Mouse (Mus musculus): ENCODE results near the gene R3hcc1l.

R3hcc1l gene

DNA sequence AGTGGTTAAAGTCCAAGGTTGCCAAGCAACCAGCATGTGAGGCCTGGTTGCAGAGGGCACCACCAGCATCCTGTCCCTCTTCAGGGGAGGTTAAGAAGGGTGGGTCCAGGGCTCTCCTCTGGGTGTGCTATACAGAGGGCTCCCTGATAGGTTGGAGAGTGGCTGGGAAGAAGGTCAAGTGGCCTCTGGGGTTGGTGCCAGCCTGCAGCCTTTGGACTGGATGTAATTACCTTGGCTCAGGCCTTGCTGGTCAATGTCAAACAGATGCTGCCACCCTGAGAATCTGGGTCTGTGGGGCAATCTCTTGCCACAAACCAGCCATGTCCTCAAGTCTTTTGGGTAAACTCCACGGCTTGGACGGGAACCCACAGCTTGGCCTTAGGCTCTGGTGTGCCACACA is 82.9 kb downstream of the R3hcc1l start:
- no peak for DNase-seq (ENCODE audit: low spot score)

DNA sequence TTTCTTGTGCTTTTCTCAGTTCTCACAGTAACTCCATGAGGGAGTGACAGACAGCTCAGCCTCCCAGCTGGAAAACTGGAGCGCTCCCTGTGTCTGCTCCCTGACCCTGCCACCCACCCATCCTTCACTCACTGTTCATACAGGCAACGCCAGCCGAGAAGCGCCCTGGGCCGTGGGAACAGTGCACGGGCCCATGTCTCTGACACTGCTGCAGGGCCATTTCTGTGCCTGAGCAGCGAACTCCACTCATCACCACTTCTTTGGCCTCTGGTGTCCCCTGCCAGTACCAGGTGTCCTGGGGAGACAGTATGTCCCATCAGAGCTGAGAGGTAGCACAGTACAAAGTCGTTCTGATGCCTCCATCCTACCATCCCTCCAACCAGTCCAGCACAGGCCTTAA is 83.5 kb downstream of the R3hcc1l start:
- DNase-seq (ENCODE audit: low spot score) = no peak

DNA sequence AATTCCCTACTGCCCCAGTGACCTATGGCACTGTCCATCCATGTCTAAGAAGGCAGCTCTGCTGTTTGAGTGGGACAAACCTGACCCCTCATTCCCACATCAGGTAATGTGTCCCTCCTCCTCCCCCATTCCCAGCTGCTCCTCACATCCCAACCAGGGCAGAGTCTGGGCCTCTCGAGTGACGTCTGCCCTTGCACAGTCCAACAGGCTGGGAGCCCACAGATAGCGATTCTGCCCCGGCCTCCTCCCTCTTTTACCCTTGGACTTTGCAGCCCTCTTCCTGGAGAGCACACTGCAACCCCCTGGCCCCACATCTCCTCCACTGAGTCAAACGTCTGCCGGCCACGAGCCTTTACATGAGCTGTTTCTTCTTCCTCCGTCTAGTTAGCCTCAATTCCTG is 84.0 kb downstream of the R3hcc1l start:
- DNase-seq (ENCODE audit: low spot score) = no peak

DNA sequence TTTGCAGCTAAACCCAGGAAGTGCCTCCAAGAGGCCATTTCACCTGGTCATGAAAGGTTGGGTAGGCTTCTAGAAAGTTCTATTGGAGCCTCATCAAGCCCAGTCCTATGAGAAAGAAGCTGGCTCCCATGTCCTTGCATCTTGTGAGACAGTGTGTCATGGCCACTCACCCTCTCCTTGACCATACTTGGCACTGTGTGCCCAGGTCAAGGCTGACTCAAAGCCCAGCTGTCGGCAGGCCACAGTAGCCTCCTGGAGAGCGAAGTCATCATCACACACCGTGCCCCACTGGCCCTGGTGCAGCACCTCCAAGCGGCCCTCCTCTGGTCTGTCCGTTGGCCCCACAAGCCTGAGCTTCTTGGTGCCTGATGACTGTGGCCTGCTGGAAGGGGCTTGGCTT is 89.5 kb downstream of the R3hcc1l start:
- DNase-seq (ENCODE audit: low spot score) = no peak

DNA sequence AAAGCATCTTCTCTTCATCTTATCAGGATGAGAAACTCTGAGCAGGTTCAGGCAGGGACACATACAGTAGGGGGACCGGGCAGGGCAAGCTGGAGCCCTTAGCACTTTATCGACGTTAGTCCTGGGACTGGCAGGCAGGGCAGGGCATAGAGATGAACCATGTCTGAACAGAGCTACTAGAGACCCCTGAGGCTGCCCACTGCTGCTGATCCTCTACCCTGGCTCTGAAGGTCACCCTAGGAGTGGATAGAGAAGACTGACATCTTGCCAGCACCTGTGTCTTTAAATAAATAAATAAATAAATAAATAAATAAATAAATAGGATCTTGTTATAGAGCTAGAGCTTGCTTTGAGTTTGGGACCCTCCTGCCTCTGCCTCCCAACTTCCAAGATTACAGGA is 91.2 kb downstream of the R3hcc1l start:
- no peak for DNase-seq (ENCODE audit: low spot score)

DNA sequence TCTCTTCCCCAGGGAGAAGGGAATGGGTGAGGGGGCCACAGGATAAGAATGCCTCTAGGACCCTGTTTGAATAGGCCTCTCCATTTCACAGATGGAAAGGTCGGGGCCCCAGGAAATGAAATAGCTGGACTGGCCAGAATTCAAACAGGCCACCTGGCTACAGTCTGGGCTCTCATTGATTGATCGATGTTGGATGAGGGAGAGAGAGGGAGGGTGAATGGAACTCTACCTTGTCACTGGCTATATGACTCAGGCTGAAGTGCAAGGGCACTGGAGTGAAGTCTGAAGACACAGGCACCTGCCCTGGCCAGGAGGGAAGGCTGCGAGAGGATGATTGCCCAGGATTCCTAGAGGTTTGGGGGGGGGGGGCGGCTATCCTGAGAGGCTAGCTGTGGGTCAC is 93.2 kb downstream of the R3hcc1l start:
- no peak for DNase-seq (ENCODE audit: low spot score)

DNA sequence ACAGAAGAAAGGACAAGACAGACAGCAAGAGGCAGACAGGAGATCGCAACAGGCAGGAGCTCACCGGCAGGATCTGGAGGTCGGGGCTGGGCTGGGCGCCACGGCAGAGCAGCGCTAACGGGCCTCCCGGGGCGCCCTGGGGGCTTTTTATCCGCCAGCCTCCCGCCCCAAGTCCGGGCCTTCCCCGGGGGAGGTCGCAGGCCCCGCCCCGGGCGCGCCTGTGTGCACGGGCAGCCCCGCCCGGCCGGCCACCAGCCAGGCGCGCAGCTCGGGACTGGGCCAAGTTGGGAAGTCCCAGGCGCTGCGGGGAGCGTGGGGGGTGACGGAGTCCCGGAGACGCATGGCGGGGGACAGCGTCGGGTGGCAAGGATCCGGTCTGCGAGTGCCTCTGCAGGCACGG is 94.1 kb downstream of the R3hcc1l start, which contains the start of gene Loxl4:
Loxl4 (minus strand) TSS at position 160 of the 400 bp plus-strand sequence.
- DNase-seq (ENCODE audit: low spot score) = no peak

DNA sequence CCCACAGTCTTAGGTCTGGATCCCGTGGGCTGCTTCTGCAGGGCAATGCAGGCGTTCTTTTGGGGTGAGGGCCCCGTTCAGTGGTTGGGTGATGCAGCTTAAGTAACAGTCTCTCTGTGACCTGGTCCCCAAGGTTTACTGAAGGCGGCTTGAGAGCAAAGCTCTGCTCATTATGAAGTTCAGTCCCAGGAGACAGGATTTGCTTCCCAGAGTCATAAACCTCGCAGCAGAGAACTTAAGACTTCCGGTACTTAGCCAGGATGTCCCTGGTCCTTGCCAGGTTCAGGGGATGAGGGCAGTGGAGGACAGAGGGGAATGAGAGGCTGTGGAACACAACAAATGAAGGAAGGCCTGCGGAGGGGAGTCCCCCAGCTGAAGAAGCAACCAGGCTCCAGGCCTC is 94.6 kb downstream of the R3hcc1l start:
- DNase-seq (ENCODE audit: low spot score) = no peak

DNA sequence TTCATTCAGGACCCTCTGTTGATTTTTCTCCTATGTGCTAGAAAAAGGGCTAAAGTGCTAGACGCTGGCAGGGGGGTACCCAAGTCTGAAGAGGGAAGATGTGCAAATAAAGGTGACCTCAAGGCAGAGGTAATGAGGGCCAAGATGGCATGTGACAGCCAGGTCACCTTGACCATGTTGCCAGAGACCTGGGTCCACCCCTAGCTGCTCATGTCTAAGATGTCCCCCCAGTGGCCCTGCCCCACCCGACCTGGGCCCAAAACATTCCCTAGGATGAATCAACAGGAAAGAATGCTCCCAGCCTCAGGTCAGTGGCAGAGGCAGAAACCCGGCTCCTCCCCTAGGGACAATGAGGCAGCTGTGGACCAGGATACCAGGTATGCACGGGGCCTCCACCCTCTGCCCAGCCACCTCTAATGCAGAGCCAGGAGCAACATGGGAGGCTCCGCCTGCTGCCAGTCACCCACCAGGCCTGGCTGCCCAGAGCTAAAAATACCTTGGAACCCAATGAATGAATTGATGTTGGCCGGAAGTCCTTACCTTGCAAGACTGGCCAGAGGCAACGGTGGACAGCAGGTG is 95.2 kb downstream of the R3hcc1l start:
- DNase-seq (ENCODE audit: low spot score) = no peak

DNA sequence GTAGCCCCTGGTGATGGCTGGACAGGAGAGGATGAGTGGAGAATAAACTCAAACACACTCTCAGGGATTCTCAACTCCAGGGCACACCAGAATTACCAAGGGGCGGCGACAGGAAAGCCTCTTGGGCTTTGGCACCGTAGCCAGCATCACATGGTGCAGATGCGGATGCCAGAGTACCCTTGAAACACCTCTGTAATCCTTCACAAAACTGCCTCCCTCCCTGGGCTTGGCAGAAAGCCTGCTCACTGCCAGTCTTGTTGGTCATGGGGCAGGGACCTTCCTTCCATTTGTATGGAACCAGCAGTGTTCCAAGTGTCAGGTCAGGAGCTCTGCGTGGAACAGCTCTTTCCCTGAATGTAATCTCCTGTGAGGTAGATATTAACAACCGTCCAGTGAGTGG is 109.5 kb downstream of the R3hcc1l start:
- DNase-seq (ENCODE audit: low spot score) = no peak

DNA sequence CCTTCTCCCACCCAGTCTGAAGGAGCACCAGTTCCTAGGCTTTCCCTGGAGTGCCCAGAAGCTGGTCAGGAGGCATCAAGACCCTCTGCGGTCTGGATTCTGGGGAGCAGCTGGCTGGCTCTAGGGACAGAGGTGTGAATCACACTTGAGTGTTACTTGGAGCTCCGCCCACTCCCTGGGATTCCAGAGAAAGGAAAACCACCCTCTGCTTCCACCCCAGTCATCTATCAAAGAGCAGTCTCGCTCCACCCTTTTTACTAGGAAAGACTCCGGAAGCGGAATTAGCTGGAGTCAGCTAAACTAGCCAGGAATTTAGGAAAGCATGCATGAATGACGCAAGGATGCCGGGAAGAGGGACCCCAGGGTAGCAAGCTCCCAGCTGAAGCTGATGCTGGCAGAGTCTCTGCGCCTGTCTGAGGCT is 113.0 kb downstream of the R3hcc1l start:
- no peak for DNase-seq (ENCODE audit: low spot score)

DNA sequence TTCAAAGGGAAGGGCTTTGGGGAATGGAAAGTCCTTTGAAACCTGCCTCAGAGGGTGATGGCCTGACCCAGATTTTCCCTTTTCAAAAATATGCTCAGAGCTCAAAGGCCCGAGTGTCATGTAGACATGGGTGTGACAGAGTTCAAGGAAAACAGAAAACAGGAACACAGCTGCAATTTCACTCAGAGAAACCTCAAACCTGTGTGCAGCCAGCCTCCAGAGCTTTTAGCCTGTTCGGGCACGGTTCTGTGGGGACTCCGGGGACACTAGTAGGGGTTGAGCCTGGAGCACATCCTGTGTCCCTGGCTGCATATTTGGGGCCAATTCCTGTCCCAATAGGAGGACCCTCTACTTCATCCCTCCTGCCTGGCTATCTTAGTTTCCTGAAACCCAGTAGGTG is 113.7 kb downstream of the R3hcc1l start:
- DNase-seq (ENCODE audit: low spot score) = no peak

DNA sequence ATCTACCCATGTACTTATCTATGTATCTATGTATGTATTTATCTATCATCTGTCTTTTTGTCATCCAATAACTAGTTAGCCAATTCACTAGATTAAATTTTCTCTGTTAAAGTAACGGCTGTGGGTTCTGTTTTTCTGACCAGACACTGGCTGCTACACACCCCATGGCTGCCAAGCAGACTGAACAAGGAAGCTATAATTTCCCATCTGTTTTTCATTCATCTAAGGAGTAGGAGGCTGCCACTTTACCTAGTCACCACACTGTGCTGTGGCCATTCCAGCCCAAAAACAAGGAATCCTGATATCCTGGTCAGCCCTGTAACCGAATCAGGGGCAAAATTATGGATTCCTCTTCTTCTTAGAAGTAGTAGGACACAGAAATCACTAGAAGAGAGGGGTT is 115.1 kb downstream of the R3hcc1l start:
- no peak for DNase-seq (ENCODE audit: low spot score)

DNA sequence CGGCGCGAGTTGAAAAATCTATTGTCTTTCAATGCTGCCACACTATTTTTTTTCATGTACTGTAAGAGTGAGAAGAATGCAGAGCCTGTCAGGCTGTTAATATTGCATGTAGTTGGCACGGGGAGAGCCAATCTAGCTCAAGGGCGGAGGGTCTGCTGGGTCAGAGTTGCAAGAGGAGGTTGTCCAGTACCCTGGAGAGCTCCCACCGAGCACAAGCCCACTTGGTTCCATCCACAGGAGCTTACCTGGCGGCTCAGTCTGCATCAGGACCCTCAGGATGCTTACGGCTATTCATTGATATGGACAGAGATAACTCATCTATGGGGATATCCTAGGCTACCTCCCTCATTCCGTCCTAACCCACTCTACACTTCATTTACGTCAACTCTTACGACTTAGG is 118.1 kb downstream of the R3hcc1l start:
- DNase-seq (ENCODE audit: low spot score) = no peak

DNA sequence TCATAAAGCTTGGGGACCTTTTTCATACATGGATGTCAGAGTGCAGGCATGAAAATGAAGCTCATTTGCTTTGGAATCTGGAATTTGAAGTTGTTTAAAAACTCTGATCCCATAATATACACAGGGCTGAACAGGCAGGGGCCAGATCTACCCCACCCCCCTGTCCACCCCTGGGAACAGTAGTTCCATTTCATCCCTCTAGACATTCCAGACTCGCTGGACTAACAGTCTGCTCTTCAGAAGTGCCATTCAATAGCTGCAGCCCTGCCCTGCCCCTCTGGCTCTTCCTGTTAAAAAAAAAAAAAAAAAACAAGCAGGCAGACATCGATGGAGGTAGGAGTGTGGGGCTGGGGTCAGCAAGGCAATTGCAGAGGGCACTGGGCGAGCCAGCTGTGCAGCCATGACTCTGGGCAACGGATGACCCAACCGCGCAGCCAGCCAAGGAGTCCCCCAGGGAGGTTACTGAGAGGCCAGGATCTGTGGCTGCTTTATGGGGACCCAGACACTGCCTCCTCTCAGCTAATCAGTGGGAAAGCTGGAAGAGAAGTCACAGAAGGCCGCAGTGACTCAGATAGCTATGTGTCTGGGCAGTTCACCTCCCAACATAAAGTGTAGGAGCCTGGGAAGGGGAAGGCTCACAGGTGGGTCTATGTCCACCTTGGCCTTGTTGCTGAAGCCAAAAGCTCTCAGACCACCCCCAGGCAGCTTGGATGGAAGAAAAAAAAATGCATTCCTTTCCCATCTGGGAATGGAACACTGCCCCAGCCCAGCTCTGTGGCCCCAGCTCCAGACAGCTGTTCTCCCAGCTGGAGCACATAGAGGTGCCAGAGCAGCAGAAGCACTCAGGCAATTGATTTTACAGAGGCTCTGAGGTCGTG is 120.3 kb downstream of the R3hcc1l start:
- no peak for DNase-seq (ENCODE audit: low spot score)

DNA sequence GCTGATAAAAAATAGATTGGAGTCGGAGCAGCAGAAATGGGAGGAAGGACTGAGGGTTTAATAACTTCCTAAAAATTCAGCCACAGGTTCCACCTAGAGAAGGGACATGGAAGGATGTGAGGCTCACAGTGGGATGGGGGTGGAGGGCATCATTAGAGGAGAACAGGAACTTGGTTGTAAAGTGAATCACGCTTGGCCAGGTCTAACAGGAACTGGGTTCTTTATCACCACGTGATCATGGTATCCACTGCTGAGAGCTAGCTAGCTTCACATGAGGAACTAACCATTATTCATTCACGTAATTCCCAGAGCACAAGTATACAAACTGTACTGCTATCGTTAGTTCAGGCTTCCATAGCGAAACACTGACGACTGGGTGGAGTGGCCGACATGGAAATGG is 121.0 kb downstream of the R3hcc1l start:
- no peak for DNase-seq (ENCODE audit: low spot score)

DNA sequence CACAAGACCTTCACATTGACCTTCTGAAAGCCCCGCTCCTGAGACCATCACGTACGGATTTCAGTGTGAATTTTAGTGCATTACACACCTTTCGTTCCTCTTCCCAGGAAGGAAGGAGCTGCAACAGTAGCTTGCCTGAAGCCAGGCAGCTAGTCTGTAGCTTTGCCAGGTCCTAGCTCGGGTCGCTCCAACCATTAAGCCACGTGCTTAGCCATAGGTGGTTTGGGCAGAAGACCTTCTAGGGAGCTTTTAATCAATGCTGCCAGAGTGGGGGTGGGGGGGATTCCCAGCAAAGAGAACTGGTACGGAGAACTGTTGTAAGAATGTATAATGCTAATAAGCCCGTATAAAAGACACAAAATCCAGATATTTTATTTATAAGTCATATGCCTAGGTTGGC is 121.7 kb downstream of the R3hcc1l start:
- DNase-seq (ENCODE audit: low spot score) = no peak

All from ovary, postnatal 10 days (tissue).